Mouse (Mus musculus): ENCODE measurements around the gene Ormdl3. TPM values are rescaled to one million over a fixed set of nuclear protein-coding genes. Genes with fewer than 3 reads are reported as not detected.

The Ormdl3 gene
- total and polyA plus RNA-seq, 2 experiments from 2014 or later, result 115 to 119 TPM

- Histone ChIP-seq H3K9me3 (ENCODE audit: low read length) (no peaks in the 10 kb centered on the region), H3K9ac (no peak overlapping the region), H3K4me1 (ENCODE audit: insufficient read depth) (peaks cover 23% of the 10 kb centered on the region), H3K27ac (ENCODE audit: low read depth, low read length) (no peak overlapping the region), H3K4me2 (ENCODE audit: low read depth) (no peak overlapping the region), H3K36me3 (ENCODE audit: insufficient read depth) (no peaks in the 10 kb centered on the region), H3K4me3 (ENCODE audit: low read depth, low read length) (no peak overlapping the region), H3K27me3 (ENCODE audit: insufficient read depth, low read length) (no peaks in the 10 kb centered on the region)
- WGBS, result 69% methylated on average over 6 of the region's 6 CpGs
- TF ChIP-seq CTCF (IDR thresholded peaks at IDR 0.05; ENCODE audit: low read depth), result no peak
- no peak for ATAC-seq
- DNase-seq, result no peak
Measured at GRCm38 (mm10) chr11:98588833-98589281, 1.7 kb upstream of the Ormdl3 start.

GRCm38 (mm10) chr11:98587684-98588546 lies 747 bp upstream of the Ormdl3 start:
- peak overlapping the region; percentile 52 for H3K27ac ChIP-seq (ENCODE audit: low read depth, low read length)
- WGBS, result 4% methylated on average over 20 of the region's 20 CpGs
- H3K9me3 ChIP-seq (ENCODE audit: low read length), result no peaks in the 10 kb centered on the region
- H3K4me2 ChIP-seq (ENCODE audit: low read depth), result peak overlapping the region; percentile 73
- no peaks in the 10 kb centered on the region for H3K27me3 ChIP-seq (ENCODE audit: insufficient read depth, low read length)
- H3K4me3 ChIP-seq (ENCODE audit: low read depth, low read length), result peak overlapping the region; percentile 95
- ATAC-seq (peak; percentile 14; the same call in 1 of the 2 replicates), DNase-seq (peak; percentile 68)
- peaks cover 7% of the 10 kb centered on the region for H3K36me3 ChIP-seq (ENCODE audit: insufficient read depth)
- peak overlapping the region; percentile 91 for H3K9ac ChIP-seq
- TF ChIP-seq CTCF (IDR thresholded peaks at IDR 0.05; ENCODE audit: low read depth), result no peak
- peaks cover 23% of the 10 kb centered on the region for H3K4me1 ChIP-seq (ENCODE audit: insufficient read depth)

- WGBS, result under 1% methylated on average over 21 of the region's 22 CpGs
- Histone ChIP-seq H3K4me1 (ENCODE audit: insufficient read depth) (peaks cover 23% of the 10 kb centered on the region), H3K27ac (ENCODE audit: low read depth, low read length) (peak overlapping the region; percentile 84), H3K4me2 (ENCODE audit: low read depth) (peak overlapping the region; percentile 73), H3K36me3 (ENCODE audit: insufficient read depth) (peaks cover 16% of the 10 kb centered on the region), H3K4me3 (ENCODE audit: low read depth, low read length) (peak overlapping the region; percentile 95), H3K9ac (peak overlapping the region; percentile 91), H3K9me3 (ENCODE audit: low read length) (no peaks in the 10 kb centered on the region), H3K27me3 (ENCODE audit: insufficient read depth, low read length) (no peaks in the 10 kb centered on the region)
- peak; percentile 41 for ATAC-seq
- no peak for TF ChIP-seq CTCF (IDR thresholded peaks at IDR 0.05; ENCODE audit: low read depth)
- no peak for DNase-seq
Measured at GRCm38 (mm10) chr11:98586087-98586891, 879 bp downstream of the Ormdl3 start.

GRCm38 (mm10) chr11:98584629-98585177 lies 2.5 kb downstream of the Ormdl3 start:
- peaks cover 25% of the 10 kb centered on the region for H3K36me3 ChIP-seq (ENCODE audit: insufficient read depth)
- TF ChIP-seq CTCF (IDR thresholded peaks at IDR 0.05; ENCODE audit: low read depth), result no peak
- no peaks in the 10 kb centered on the region for H3K27me3 ChIP-seq (ENCODE audit: insufficient read depth, low read length)
- H3K4me2 ChIP-seq (ENCODE audit: low read depth), result no peak overlapping the region
- H3K27ac ChIP-seq (ENCODE audit: low read depth, low read length), result no peak overlapping the region
- peaks cover 23% of the 10 kb centered on the region for H3K4me1 ChIP-seq (ENCODE audit: insufficient read depth)
- no peak overlapping the region for H3K4me3 ChIP-seq (ENCODE audit: low read depth, low read length)
- DNase-seq (no peak), ATAC-seq (no peak)
- no peak overlapping the region for H3K9ac ChIP-seq
- H3K9me3 ChIP-seq (ENCODE audit: low read length), result no peaks in the 10 kb centered on the region
- WGBS, result 89% methylated on average over 6 of the region's 6 CpGs

GRCm38 (mm10) chr11:98584146-98584545 lies 3.0 kb downstream of the Ormdl3 start:
- Histone ChIP-seq H3K4me1 (ENCODE audit: insufficient read depth) (peaks cover 23% of the 10 kb centered on the region), H3K27me3 (ENCODE audit: insufficient read depth, low read length) (no peaks in the 10 kb centered on the region), H3K4me3 (ENCODE audit: low read depth, low read length) (no peak overlapping the region), H3K4me2 (ENCODE audit: low read depth) (no peak overlapping the region), H3K9me3 (ENCODE audit: low read length) (no peaks in the 10 kb centered on the region), H3K36me3 (ENCODE audit: insufficient read depth) (peaks cover 25% of the 10 kb centered on the region), H3K9ac (no peak overlapping the region), H3K27ac (ENCODE audit: low read depth, low read length) (no peak overlapping the region)
- WGBS, result 69% methylated on average over 1 of the region's 1 CpGs
- DNase-seq (no peak), ATAC-seq (no peak)
- no peak for TF ChIP-seq CTCF (IDR thresholded peaks at IDR 0.05; ENCODE audit: low read depth)

GRCm38 (mm10) chr11:98583571-98583970 lies 3.6 kb downstream of the Ormdl3 start:
- ATAC-seq, result no peak
- no peak overlapping the region for H3K4me3 ChIP-seq (ENCODE audit: low read depth, low read length)
- 45% methylated on average over 3 of the region's 3 CpGs for WGBS
- no peak overlapping the region for H3K27ac ChIP-seq (ENCODE audit: low read depth, low read length)
- DNase-seq, result no peak
- H3K27me3 ChIP-seq (ENCODE audit: insufficient read depth, low read length), result no peaks in the 10 kb centered on the region
- peak; percentile 5; the same call in 1 of the 2 replicates for TF ChIP-seq CTCF (IDR thresholded peaks at IDR 0.05; ENCODE audit: low read depth)
- no peak overlapping the region for H3K4me2 ChIP-seq (ENCODE audit: low read depth)
- peaks cover 25% of the 10 kb centered on the region for H3K36me3 ChIP-seq (ENCODE audit: insufficient read depth)
- H3K4me1 ChIP-seq (ENCODE audit: insufficient read depth), result peaks cover 23% of the 10 kb centered on the region
- no peaks in the 10 kb centered on the region for H3K9me3 ChIP-seq (ENCODE audit: low read length)
- H3K9ac ChIP-seq, result no peak overlapping the region
